Mouse (Mus musculus) megakaryocyte-erythroid progenitor cell, adult 5 weeks (primary cell): Measurements from ENCODE around the gene Map6d1. TPM values are rescaled to one million over a fixed set of nuclear protein-coding genes. Genes with fewer than 3 reads are reported as not detected.

Source experiments
- polyA plus RNA-seq: library from polyadenylated mRNA; stranded (reverse); fragments of >175 nt; gene quantifications from 2 replicates; pipeline ENCODE4 v1.2.3, GENCODE M21; 2012

Map6d1 gene
- not detected in 2 replicates for polyA plus RNA-seq

DNA sequence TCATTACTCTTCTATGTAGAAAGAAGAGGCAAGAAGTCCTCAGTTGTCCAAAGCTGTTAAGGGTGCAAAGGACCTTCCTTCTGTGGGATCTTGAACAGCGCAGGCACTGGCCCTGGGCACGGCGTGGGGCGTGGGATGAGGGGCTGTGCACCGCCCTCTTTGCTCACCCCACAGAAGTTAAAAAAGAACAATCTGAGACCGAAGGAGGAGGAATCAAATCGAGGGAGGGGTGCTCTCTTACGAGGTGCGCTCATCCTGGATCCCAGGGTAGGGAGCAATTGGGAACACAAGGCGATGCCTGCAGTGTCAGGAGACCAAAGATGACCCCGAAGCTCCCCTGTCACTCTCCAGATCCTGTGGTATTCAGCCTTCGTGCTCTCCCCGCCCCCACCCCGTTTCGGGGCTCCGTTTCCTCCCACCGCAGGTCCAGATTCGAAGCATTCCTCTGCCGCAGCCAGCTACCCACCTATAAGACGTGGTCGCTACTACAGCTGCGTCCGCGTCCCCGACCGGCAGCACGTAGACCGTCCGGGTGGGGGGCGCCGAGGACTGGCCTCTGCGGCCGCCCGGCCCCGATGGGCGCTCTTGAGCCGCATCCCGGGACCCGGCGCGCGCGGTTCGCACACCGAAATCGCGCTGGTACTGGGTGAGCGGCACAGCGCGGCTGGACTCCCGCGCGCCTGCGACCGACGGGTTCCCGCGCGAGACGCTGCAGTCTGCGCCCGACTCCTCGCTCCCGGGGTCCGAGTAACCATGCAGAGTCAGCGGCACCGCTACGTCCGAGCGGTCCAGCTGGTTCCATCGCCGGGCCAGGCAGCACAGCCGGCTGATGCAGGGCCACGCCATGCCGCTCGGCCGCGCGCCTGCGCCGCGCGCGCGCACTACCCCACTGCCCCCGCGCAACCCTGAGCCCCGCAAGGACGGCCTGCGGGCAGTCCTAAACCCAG, at the start of gene Map6d1:
Map6d1 (minus strand) TSS at position 891 of the 947 bp plus-strand sequence.

Other genes starting within 250 kb of the Map6d1 start
- gene Klhl24, start 143.8 kb downstream of the Map6d1 start, polyA plus RNA-seq, result 30.7 and 43.4 TPM in 2 replicates
- 32.5 and 32.7 TPM in 2 replicates for gene Yeats2, start 100.3 kb downstream of the Map6d1 start, polyA plus RNA-seq
- 465 and 531 TPM in 2 replicates for gene Parl, start 61.0 kb upstream of the Map6d1 start, polyA plus RNA-seq
- gene Cyp2ab1, start 84.0 kb upstream of the Map6d1 start, polyA plus RNA-seq, result 0.06 and 0.16 TPM in 2 replicates
- gene Abcc5, start 185.0 kb upstream of the Map6d1 start, polyA plus RNA-seq, result 10.1 and 12.0 TPM in 2 replicates